Mouse (Mus musculus) ovary, postnatal 10 days (tissue): ENCODE results near the gene Hoxd11.

ENCODE experiments used
- DNase-seq: peaks from one replicate; pipeline ENCODE4 v3.0.0; 2022; ENCODE audit warnings: low spot score

Hoxd11 gene

GRCm38 (mm10) chr2:74695813-74696430 is 16.6 kb downstream of the Hoxd11 start:
- DNase-seq: no peak

GRCm38 (mm10) chr2:74696442-74697335 is 17.3 kb downstream of the Hoxd11 start:
- DNase-seq: no peak

- no peak for DNase-seq
Measured at GRCm38 (mm10) chr2:74697567-74698121, 18.3 kb downstream of the Hoxd11 start, which contains the start of gene Hoxd9. Gene Hoxd9, plus strand, starts transcription at chr2:74697727.

GRCm38 (mm10) chr2:74698201-74699052 is 19.1 kb downstream of the Hoxd11 start:
- DNase-seq: no peak

- no peak for DNase-seq
Measured at GRCm38 (mm10) chr2:74699053-74699430, 19.7 kb downstream of the Hoxd11 start.

GRCm38 (mm10) chr2:74699664-74700545 is 20.5 kb downstream of the Hoxd11 start:
- no peak for DNase-seq

GRCm38 (mm10) chr2:74700546-74701112 is 21.3 kb downstream of the Hoxd11 start:
- DNase-seq: no peak

GRCm38 (mm10) chr2:74701949-74702819 is 22.8 kb downstream of the Hoxd11 start:
- no peak for DNase-seq

GRCm38 (mm10) chr2:74702820-74703219 is 23.5 kb downstream of the Hoxd11 start:
- DNase-seq: no peak

- DNase-seq: no peak
Measured at GRCm38 (mm10) chr2:74703317-74703716, 24.0 kb downstream of the Hoxd11 start.

GRCm38 (mm10) chr2:74703720-74704392 is 24.5 kb downstream of the Hoxd11 start:
- DNase-seq: no peak

- DNase-seq: no peak
Measured at GRCm38 (mm10) chr2:74704393-74704998, 25.1 kb downstream of the Hoxd11 start, which contains the start of gene Hoxd8. Gene Hoxd8, plus strand, starts transcription at chr2:74704615.

GRCm38 (mm10) chr2:74704999-74705466 is 25.7 kb downstream of the Hoxd11 start:
- no peak for DNase-seq

- no peak for DNase-seq
Measured at GRCm38 (mm10) chr2:74705467-74706089, 26.2 kb downstream of the Hoxd11 start.

- no peak for DNase-seq
Measured at GRCm38 (mm10) chr2:74706393-74706960, 27.1 kb downstream of the Hoxd11 start.

GRCm38 (mm10) chr2:74707599-74707998 is 28.2 kb downstream of the Hoxd11 start:
- no peak for DNase-seq

GRCm38 (mm10) chr2:74708676-74709075 is 29.3 kb downstream of the Hoxd11 start:
- DNase-seq: no peak
